Mouse (Mus musculus): ENCODE measurements around the gene Gm17402.

Gene Gm17402

GRCm38 (mm10) chr3:67375063-67375462 lies at the start of gene Gm17402:
TSS of gene Gm17402 (minus strand) at chr3:67375163.
- DNase-seq (ENCODE audit: low read depth, low spot score), result no peak

- DNase-seq (ENCODE audit: low read depth, low spot score), result no peak
Measured at GRCm38 (mm10) chr3:67378215-67378614, 3.3 kb upstream of the Gm17402 start.

GRCm38 (mm10) chr3:67374360-67374778 lies 594 bp downstream of the Gm17402 start:
- DNase-seq (ENCODE audit: low read depth, low spot score), result no peak

- DNase-seq (ENCODE audit: low read depth, low spot score), result peak; percentile 86
Measured at GRCm38 (mm10) chr3:67373872-67374271, 1.1 kb downstream of the Gm17402 start, which contains the start of gene Mlf1. TSS of gene Mlf1 (plus strand) at chr3:67374097.

GRCm38 (mm10) chr3:67372781-67373180 lies 2.2 kb downstream of the Gm17402 start:
- no peak for DNase-seq (ENCODE audit: low read depth, low spot score)

GRCm38 (mm10) chr3:67372194-67372593 lies 2.8 kb downstream of the Gm17402 start:
- DNase-seq (ENCODE audit: low read depth, low spot score), result no peak

GRCm38 (mm10) chr3:67369407-67370079 lies 5.4 kb downstream of the Gm17402 start:
- peak; percentile 67 for DNase-seq (ENCODE audit: low read depth, low spot score)

- no peak for DNase-seq (ENCODE audit: low read depth, low spot score)
Measured at GRCm38 (mm10) chr3:67367481-67367880, 7.5 kb downstream of the Gm17402 start.

GRCm38 (mm10) chr3:67366087-67366892 lies 8.7 kb downstream of the Gm17402 start:
- no peak for DNase-seq (ENCODE audit: low read depth, low spot score)

- no peak for DNase-seq (ENCODE audit: low read depth, low spot score)
Measured at GRCm38 (mm10) chr3:67358376-67358775, 16.6 kb downstream of the Gm17402 start.

GRCm38 (mm10) chr3:67352763-67353149 lies 22.2 kb downstream of the Gm17402 start:
- DNase-seq (ENCODE audit: low read depth, low spot score), result no peak

- peak; percentile 53 for DNase-seq (ENCODE audit: low read depth, low spot score)
Measured at GRCm38 (mm10) chr3:67352128-67352762, 22.7 kb downstream of the Gm17402 start.

GRCm38 (mm10) chr3:67351406-67352127 lies 23.4 kb downstream of the Gm17402 start:
- no peak for DNase-seq (ENCODE audit: low read depth, low spot score)

- DNase-seq (ENCODE audit: low read depth, low spot score), result no peak
Measured at GRCm38 (mm10) chr3:67346674-67347073, 28.3 kb downstream of the Gm17402 start.

- DNase-seq (ENCODE audit: low read depth, low spot score), result peak; percentile 59
Measured at GRCm38 (mm10) chr3:67344599-67344998, 30.4 kb downstream of the Gm17402 start.

- DNase-seq (ENCODE audit: low read depth, low spot score), result peak; percentile 18
Measured at GRCm38 (mm10) chr3:67343004-67343662, 31.8 kb downstream of the Gm17402 start.

- DNase-seq (ENCODE audit: low read depth, low spot score), result no peak
Measured at GRCm38 (mm10) chr3:67340921-67341320, 34.0 kb downstream of the Gm17402 start.

GRCm38 (mm10) chr3:67339558-67339957 lies 35.4 kb downstream of the Gm17402 start:
- no peak for DNase-seq (ENCODE audit: low read depth, low spot score)

GRCm38 (mm10) chr3:67322422-67322821 lies 52.5 kb downstream of the Gm17402 start:
- DNase-seq (ENCODE audit: low read depth, low spot score), result no peak

Data from R1 (cell line).